Mouse (Mus musculus): Measurements from ENCODE around the gene Slc38a6.

- no peak for TF ChIP-seq POLR2A (IDR thresholded peaks at IDR 0.05; ENCODE audit: low read depth, low read length)
- TF ChIP-seq NELFE (IDR thresholded peaks at IDR 0.05; ENCODE audit: low read depth, low read length) = no peak
- no peak for TF ChIP-seq MAFK (IDR thresholded peaks at IDR 0.05; ENCODE audit: insufficient replicate concordance, low read length)
- no peak for TF ChIP-seq CTCF (conservative IDR thresholded peaks at IDR 0.05 in 1 of 2, IDR thresholded peaks at IDR 0.05 in 1 of 2; ENCODE audit: low read depth in 2 of 2, low read length in 2 of 2)
- TF ChIP-seq TCF12 (IDR thresholded peaks at IDR 0.05; ENCODE audit: low read depth, low read length) = no peak
- TF ChIP-seq PAX5 (IDR thresholded peaks at IDR 0.05; ENCODE audit: low read length) = no peak
- no peak for TF ChIP-seq ZKSCAN1 (IDR thresholded peaks at IDR 0.05; ENCODE audit: borderline replicate concordance, low read depth, low read length)
Observed at GRCm38 (mm10) chr12:73393018-73393417, 106.4 kb downstream of the Slc38a6 start.
